Mouse (Mus musculus): ENCODE measurements around the gene Pou5f2. TPM values are rescaled to one million over a fixed set of nuclear protein-coding genes. Genes with fewer than 3 reads are reported as not detected.
A peak's percentile ranks its signal among the peaks of the same experiment; 100 is the strongest.

The Pou5f2 gene
- polyA plus RNA-seq (2014; fragmentation: Nextera tagmentation; extraction: Ambion mirVana): 0.87 and 1.2 TPM in 2 replicates

GRCm38 (mm10) chr13:78024683-78025294 is at the start of gene Pou5f2:
TSS of gene Pou5f2 (plus strand) at chr13:78024902.
- peak; percentile 41 for DNase-seq (ENCODE audit: low spot score)
- Histone ChIP-seq H3K36me3 (ENCODE audit: control insufficient read depth, insufficient read depth, low read length) (no peaks in the 10 kb centered on the region), H3K4me2 (ENCODE audit: low read depth, severe bottlenecking) (no peak within 1 kb of the TSS), H3K27ac (replicated peaks; ENCODE audit: low read depth, low read length) (no peak within 1 kb of the TSS), H3K9me3 (ENCODE audit: control insufficient read depth, low read length) (no peaks in the 10 kb centered on the region), H3K4me3 (ENCODE audit: low read depth, low read length) (no peak within 1 kb of the TSS), H3K27me3 (ENCODE audit: control insufficient read depth, insufficient read depth, low read length) (no peaks in the 10 kb centered on the region), H3K9ac (ENCODE audit: low read length) (no peak within 1 kb of the TSS), H3K4me1 (ENCODE audit: control insufficient read depth, insufficient read depth, low read length) (no peaks in the 10 kb centered on the region)
- peak; percentile 54 for ATAC-seq (ENCODE audit: insufficient number of reproducible peaks, low FRiP score, low TSS enrichment, low read depth)
- 53% methylated on average over 15 of the region's 15 CpGs for WGBS

GRCm38 (mm10) chr13:77976248-77976647 is 48.5 kb upstream of the Pou5f2 start:
- no peak overlapping the region for H3K4me3 ChIP-seq (ENCODE audit: low read depth, low read length)
- no peaks in the 10 kb centered on the region for H3K4me1 ChIP-seq (ENCODE audit: control insufficient read depth, insufficient read depth, low read length)
- no peaks in the 10 kb centered on the region for H3K9me3 ChIP-seq (ENCODE audit: control insufficient read depth, low read length)
- no peak overlapping the region for H3K9ac ChIP-seq (ENCODE audit: low read length)
- no peak overlapping the region for H3K27ac ChIP-seq (replicated peaks; ENCODE audit: low read depth, low read length)
- no peaks in the 10 kb centered on the region for H3K27me3 ChIP-seq (ENCODE audit: control insufficient read depth, insufficient read depth, low read length)
- DNase-seq (ENCODE audit: low spot score) (no peak), ATAC-seq (ENCODE audit: insufficient number of reproducible peaks, low FRiP score, low TSS enrichment, low read depth) (no peak)
- H3K36me3 ChIP-seq (ENCODE audit: control insufficient read depth, insufficient read depth, low read length): no peaks in the 10 kb centered on the region
- H3K4me2 ChIP-seq (ENCODE audit: low read depth, severe bottlenecking): no peak overlapping the region
- WGBS: 90% methylated on average over 3 of the region's 3 CpGs

- Histone ChIP-seq H3K36me3 (ENCODE audit: control insufficient read depth, insufficient read depth, low read length) (no peaks in the 10 kb centered on the region), H3K4me3 (ENCODE audit: low read depth, low read length) (no peak overlapping the region), H3K27me3 (ENCODE audit: control insufficient read depth, insufficient read depth, low read length) (no peaks in the 10 kb centered on the region), H3K9ac (ENCODE audit: low read length) (no peak overlapping the region), H3K4me2 (ENCODE audit: low read depth, severe bottlenecking) (no peak overlapping the region), H3K27ac (replicated peaks; ENCODE audit: low read depth, low read length) (no peak overlapping the region), H3K4me1 (ENCODE audit: control insufficient read depth, insufficient read depth, low read length) (no peaks in the 10 kb centered on the region), H3K9me3 (ENCODE audit: control insufficient read depth, low read length) (no peaks in the 10 kb centered on the region)
- DNase-seq (ENCODE audit: low spot score) (no peak), ATAC-seq (ENCODE audit: insufficient number of reproducible peaks, low FRiP score, low TSS enrichment, low read depth) (no peak)
- WGBS: 85% methylated on average over 1 of the region's 1 CpGs
Observed at GRCm38 (mm10) chr13:77977121-77977520, 47.6 kb upstream of the Pou5f2 start.

GRCm38 (mm10) chr13:77982105-77982851 is 42.4 kb upstream of the Pou5f2 start:
- DNase-seq (ENCODE audit: low spot score) (no peak), ATAC-seq (ENCODE audit: insufficient number of reproducible peaks, low FRiP score, low TSS enrichment, low read depth) (0 out of 2 replicates have a peak, but pooled peaks have one; percentile 47)
- H3K4me3 ChIP-seq (ENCODE audit: low read depth, low read length): no peak overlapping the region
- H3K4me2 ChIP-seq (ENCODE audit: low read depth, severe bottlenecking): no peak overlapping the region
- WGBS: 26% methylated on average over 5 of the region's 5 CpGs
- no peak overlapping the region for H3K27ac ChIP-seq (replicated peaks; ENCODE audit: low read depth, low read length)
- H3K9me3 ChIP-seq (ENCODE audit: control insufficient read depth, low read length): no peaks in the 10 kb centered on the region
- H3K27me3 ChIP-seq (ENCODE audit: control insufficient read depth, insufficient read depth, low read length): no peaks in the 10 kb centered on the region
- H3K36me3 ChIP-seq (ENCODE audit: control insufficient read depth, insufficient read depth, low read length): no peaks in the 10 kb centered on the region
- H3K4me1 ChIP-seq (ENCODE audit: control insufficient read depth, insufficient read depth, low read length): no peaks in the 10 kb centered on the region
- H3K9ac ChIP-seq (ENCODE audit: low read length): no peak overlapping the region

GRCm38 (mm10) chr13:77982852-77983202 is 41.9 kb upstream of the Pou5f2 start:
- 81% methylated on average over 2 of the region's 2 CpGs for WGBS
- Histone ChIP-seq H3K27me3 (ENCODE audit: control insufficient read depth, insufficient read depth, low read length) (no peaks in the 10 kb centered on the region), H3K4me2 (ENCODE audit: low read depth, severe bottlenecking) (no peak overlapping the region), H3K4me3 (ENCODE audit: low read depth, low read length) (no peak overlapping the region), H3K36me3 (ENCODE audit: control insufficient read depth, insufficient read depth, low read length) (no peaks in the 10 kb centered on the region), H3K4me1 (ENCODE audit: control insufficient read depth, insufficient read depth, low read length) (no peaks in the 10 kb centered on the region), H3K27ac (replicated peaks; ENCODE audit: low read depth, low read length) (no peak overlapping the region), H3K9me3 (ENCODE audit: control insufficient read depth, low read length) (no peaks in the 10 kb centered on the region), H3K9ac (ENCODE audit: low read length) (no peak overlapping the region)
- DNase-seq (ENCODE audit: low spot score) (no peak), ATAC-seq (ENCODE audit: insufficient number of reproducible peaks, low FRiP score, low TSS enrichment, low read depth) (no peak)

GRCm38 (mm10) chr13:77991189-77991886 is 33.4 kb upstream of the Pou5f2 start:
- Histone ChIP-seq H3K4me3 (ENCODE audit: low read depth, low read length) (no peak overlapping the region), H3K27ac (replicated peaks; ENCODE audit: low read depth, low read length) (no peak overlapping the region), H3K27me3 (ENCODE audit: control insufficient read depth, insufficient read depth, low read length) (no peaks in the 10 kb centered on the region), H3K4me2 (ENCODE audit: low read depth, severe bottlenecking) (no peak overlapping the region), H3K9ac (ENCODE audit: low read length) (no peak overlapping the region), H3K4me1 (ENCODE audit: control insufficient read depth, insufficient read depth, low read length) (no peaks in the 10 kb centered on the region), H3K9me3 (ENCODE audit: control insufficient read depth, low read length) (no peaks in the 10 kb centered on the region), H3K36me3 (ENCODE audit: control insufficient read depth, insufficient read depth, low read length) (no peaks in the 10 kb centered on the region)
- DNase-seq (ENCODE audit: low spot score): no peak
- 79% methylated on average over 5 of the region's 5 CpGs for WGBS
- no peak for ATAC-seq (ENCODE audit: insufficient number of reproducible peaks, low FRiP score, low TSS enrichment, low read depth)

- no peaks in the 10 kb centered on the region for H3K36me3 ChIP-seq (ENCODE audit: control insufficient read depth, insufficient read depth, low read length)
- H3K27me3 ChIP-seq (ENCODE audit: control insufficient read depth, insufficient read depth, low read length): no peaks in the 10 kb centered on the region
- H3K4me2 ChIP-seq (ENCODE audit: low read depth, severe bottlenecking): no peak overlapping the region
- no peaks in the 10 kb centered on the region for H3K9me3 ChIP-seq (ENCODE audit: control insufficient read depth, low read length)
- H3K4me3 ChIP-seq (ENCODE audit: low read depth, low read length): no peak overlapping the region
- DNase-seq (ENCODE audit: low spot score) (no peak), ATAC-seq (ENCODE audit: insufficient number of reproducible peaks, low FRiP score, low TSS enrichment, low read depth) (no peak)
- WGBS: 78% methylated on average over 4 of the region's 4 CpGs
- no peaks in the 10 kb centered on the region for H3K4me1 ChIP-seq (ENCODE audit: control insufficient read depth, insufficient read depth, low read length)
- H3K9ac ChIP-seq (ENCODE audit: low read length): no peak overlapping the region
- H3K27ac ChIP-seq (replicated peaks; ENCODE audit: low read depth, low read length): no peak overlapping the region
Observed at GRCm38 (mm10) chr13:78004649-78005048, 20.1 kb upstream of the Pou5f2 start.

GRCm38 (mm10) chr13:78005344-78005743 is 19.4 kb upstream of the Pou5f2 start:
- no peaks in the 10 kb centered on the region for H3K27me3 ChIP-seq (ENCODE audit: control insufficient read depth, insufficient read depth, low read length)
- no peaks in the 10 kb centered on the region for H3K36me3 ChIP-seq (ENCODE audit: control insufficient read depth, insufficient read depth, low read length)
- WGBS: 51% methylated on average over 3 of the region's 3 CpGs
- no peaks in the 10 kb centered on the region for H3K9me3 ChIP-seq (ENCODE audit: control insufficient read depth, low read length)
- no peak overlapping the region for H3K9ac ChIP-seq (ENCODE audit: low read length)
- H3K27ac ChIP-seq (replicated peaks; ENCODE audit: low read depth, low read length): no peak overlapping the region
- no peak for DNase-seq (ENCODE audit: low spot score)
- H3K4me2 ChIP-seq (ENCODE audit: low read depth, severe bottlenecking): no peak overlapping the region
- no peak overlapping the region for H3K4me3 ChIP-seq (ENCODE audit: low read depth, low read length)
- no peak for ATAC-seq (ENCODE audit: insufficient number of reproducible peaks, low FRiP score, low TSS enrichment, low read depth)
- H3K4me1 ChIP-seq (ENCODE audit: control insufficient read depth, insufficient read depth, low read length): no peaks in the 10 kb centered on the region
